Mouse (Mus musculus) gastrocnemius, adult 2 months (tissue): Measurements from ENCODE around the gene Clybl. TPM values are rescaled to one million over a fixed set of nuclear protein-coding genes. Genes with fewer than 3 reads are reported as not detected.

Source experiments
- DNase-seq: peaks from one replicate; pipeline ENCODE4 v3.0.0; 2022
- H3K27ac ChIP-seq: fragments of 200-600 bp; 2 replicates; pipeline ENCODE4 v1.8.1; 2022; ENCODE audit warnings: mild to moderate bottlenecking
- H3K4me3 ChIP-seq: fragments of 200-600 bp; 2 replicates; pipeline ENCODE4 v1.8.1; 2022; ENCODE audit warnings: mild to moderate bottlenecking, moderate library complexity
- CTCF ChIP-seq: fragments of 200-600 bp; IDR thresholded peaks from 2 replicates; pipeline ENCODE4 v1.8.1; 2022; ENCODE audit warnings: antibody characterized with exemption, mild to moderate bottlenecking, moderate library complexity
- intact Hi-C: fragments of 180-260 bp; cut with DNase I; formaldehyde crosslinking; loops from one replicate; pipeline ENCODE4 v1.15.1; 2025
- total RNA-seq, 2 experiments: library from RNA; stranded (reverse); gene quantifications; 2 replicates each; pipeline ENCODE4 v1.2.3; 2021

Clybl gene
- total RNA-seq, 2 experiments from 2014 or later, result 52.3 to 68.4 TPM

GRCm38 (mm10) chr14:122341591-122342360 is 160.3 kb downstream of the Clybl start:
- Histone ChIP-seq H3K4me3 (no peak overlapping the region), H3K27ac (no peak overlapping the region)
- TF ChIP-seq CTCF, result no peak
- DNase-seq, result no peak
- intact Hi-C loops, result no loop called here

- H3K27ac ChIP-seq, result no peak overlapping the region
- no peak overlapping the region for H3K4me3 ChIP-seq
- no peak for TF ChIP-seq CTCF
- no peak for DNase-seq
- intact Hi-C loops, result no loop called here
These were observed 163.0 kb downstream of the Clybl start for GRCm38 (mm10) chr14:122344272-122345224.

GRCm38 (mm10) chr14:122348069-122348468 is 166.6 kb downstream of the Clybl start:
- intact Hi-C loops, result no loop called here
- TF ChIP-seq CTCF, result no peak
- no peak for DNase-seq
- H3K27ac ChIP-seq, result no peak overlapping the region
- H3K4me3 ChIP-seq, result no peak overlapping the region

- no peak overlapping the region for H3K4me3 ChIP-seq
- intact Hi-C loops, result no loop called here
- no peak for TF ChIP-seq CTCF
- H3K27ac ChIP-seq, result no peak overlapping the region
- DNase-seq, result no peak
These were observed 167.8 kb downstream of the Clybl start for GRCm38 (mm10) chr14:122349326-122349725.

- TF ChIP-seq CTCF, result no peak
- DNase-seq, result no peak
- Histone ChIP-seq H3K27ac (no peak overlapping the region), H3K4me3 (no peak overlapping the region)
- intact Hi-C loops, result no loop called here
These were observed 168.3 kb downstream of the Clybl start for GRCm38 (mm10) chr14:122349761-122350160.

- intact Hi-C loops, result no loop called here
- no peak overlapping the region for H3K27ac ChIP-seq
- TF ChIP-seq CTCF, result no peak
- no peak for DNase-seq
- no peak overlapping the region for H3K4me3 ChIP-seq
These were observed 169.3 kb downstream of the Clybl start for GRCm38 (mm10) chr14:122350766-122351165.

GRCm38 (mm10) chr14:122357316-122357715 is 175.8 kb downstream of the Clybl start:
- no peak overlapping the region for H3K27ac ChIP-seq
- H3K4me3 ChIP-seq, result no peak overlapping the region
- intact Hi-C loops, result no loop called here
- DNase-seq, result no peak
- TF ChIP-seq CTCF, result no peak

- intact Hi-C loops, result no loop called here
- DNase-seq, result no peak
- no peak for TF ChIP-seq CTCF
- Histone ChIP-seq H3K4me3 (no peak overlapping the region), H3K27ac (no peak overlapping the region)
These were observed 177.1 kb downstream of the Clybl start for GRCm38 (mm10) chr14:122358592-122358991.

GRCm38 (mm10) chr14:122359136-122359905 is 177.8 kb downstream of the Clybl start:
- intact Hi-C loops, result no loop called here
- TF ChIP-seq CTCF, result no peak
- Histone ChIP-seq H3K27ac (no peak overlapping the region), H3K4me3 (no peak overlapping the region)
- no peak for DNase-seq

- Histone ChIP-seq H3K27ac (no peak overlapping the region), H3K4me3 (no peak overlapping the region)
- DNase-seq, result no peak
- no peak for TF ChIP-seq CTCF
- intact Hi-C loops, result no loop called here
These were observed 180.3 kb downstream of the Clybl start for GRCm38 (mm10) chr14:122361807-122362206.

GRCm38 (mm10) chr14:122363156-122363555 is 181.7 kb downstream of the Clybl start:
- no peak overlapping the region for H3K27ac ChIP-seq
- no peak for DNase-seq
- H3K4me3 ChIP-seq, result no peak overlapping the region
- TF ChIP-seq CTCF, result no peak
- intact Hi-C loops, result no loop called here

- no peak for DNase-seq
- H3K4me3 ChIP-seq, result no peak overlapping the region
- no peak for TF ChIP-seq CTCF
- intact Hi-C loops, result no loop called here
- H3K27ac ChIP-seq, result no peak overlapping the region
These were observed 182.5 kb downstream of the Clybl start for GRCm38 (mm10) chr14:122364026-122364425.
